Mouse (Mus musculus): ENCODE measurements at regions not wholly inside any gene's neighbourhood (a gene's known extent, or its start where the extent isn't known, plus 50 kb on each side); places are given as distances from the start of the nearest gene placed in this dataset.

GRCm38 (mm10) chr1:128535537-128536150 lies 56.4 kb downstream of the Cxcr4 start:
- Histone ChIP-seq H3K36me3 (ENCODE audit: control insufficient read depth, insufficient read depth) (no peaks in the 10 kb centered on the region), H3K27me3 (replicated peaks; ENCODE audit: control insufficient read depth, insufficient read depth, low read length) (no peaks in the 10 kb centered on the region), H3K9me3 (ENCODE audit: control insufficient read depth) (no peaks in the 10 kb centered on the region), H3K4me2 (replicated peaks; ENCODE audit: low read depth) (0 out of 2 replicates have a peak overlapping the region, but pooled peaks have one; percentile 10), H3K4me3 (ENCODE audit: low read depth, low read length) (no peak overlapping the region), H3K9ac (ENCODE audit: low read depth, low read length) (no peak overlapping the region), H3K27ac (ENCODE audit: low read depth, low read length) (no peak overlapping the region), H3K4me1 (replicated peaks; ENCODE audit: control insufficient read depth, insufficient read depth, low read length) (0 out of 2 replicates have a peak, but pooled peaks cover 3% of the 10 kb centered on the region)
- peak; percentile 64 for ATAC-seq
- 20% methylated on average over 10 of the region's 10 CpGs for WGBS
- TF ChIP-seq CTCF (IDR thresholded peaks at IDR 0.05; ENCODE audit: low read depth), result no peak

- 5% methylated on average over 4 of the region's 4 CpGs for WGBS
- H3K36me3 ChIP-seq (ENCODE audit: control insufficient read depth, insufficient read depth), result no peaks in the 10 kb centered on the region
- no peak overlapping the region for H3K9ac ChIP-seq (ENCODE audit: low read depth, low read length)
- no peak overlapping the region for H3K4me3 ChIP-seq (ENCODE audit: low read depth, low read length)
- 0 out of 2 replicates have a peak, but pooled peaks cover 3% of the 10 kb centered on the region for H3K4me1 ChIP-seq (replicated peaks; ENCODE audit: control insufficient read depth, insufficient read depth, low read length)
- H3K4me2 ChIP-seq (replicated peaks; ENCODE audit: low read depth), result no peak overlapping the region
- no peak overlapping the region for H3K27ac ChIP-seq (ENCODE audit: low read depth, low read length)
- no peaks in the 10 kb centered on the region for H3K9me3 ChIP-seq (ENCODE audit: control insufficient read depth)
- no peak for ATAC-seq
- no peak for TF ChIP-seq CTCF (IDR thresholded peaks at IDR 0.05; ENCODE audit: low read depth)
- H3K27me3 ChIP-seq (replicated peaks; ENCODE audit: control insufficient read depth, insufficient read depth, low read length), result no peaks in the 10 kb centered on the region
Measured at GRCm38 (mm10) chr1:128532632-128533031, 59.5 kb downstream of the Cxcr4 start.

GRCm38 (mm10) chr1:128529808-128530545 lies 62.1 kb downstream of the Cxcr4 start:
- no peak overlapping the region for H3K9ac ChIP-seq (ENCODE audit: low read depth, low read length)
- ATAC-seq, result no peak
- H3K4me2 ChIP-seq (replicated peaks; ENCODE audit: low read depth), result no peak overlapping the region

GRCm38 (mm10) chr1:128519234-128519633 lies 72.9 kb downstream of the Cxcr4 start:
- Histone ChIP-seq H3K36me3 (ENCODE audit: control insufficient read depth, insufficient read depth) (no peaks in the 10 kb centered on the region), H3K4me1 (replicated peaks; ENCODE audit: control insufficient read depth, insufficient read depth, low read length) (no peaks in the 10 kb centered on the region), H3K4me2 (replicated peaks; ENCODE audit: low read depth) (no peak overlapping the region), H3K9ac (ENCODE audit: low read depth, low read length) (no peak overlapping the region), H3K9me3 (ENCODE audit: control insufficient read depth) (no peaks in the 10 kb centered on the region), H3K4me3 (ENCODE audit: low read depth, low read length) (no peak overlapping the region), H3K27ac (ENCODE audit: low read depth, low read length) (no peak overlapping the region), H3K27me3 (replicated peaks; ENCODE audit: control insufficient read depth, insufficient read depth, low read length) (no peaks in the 10 kb centered on the region)
- no peak for ATAC-seq
- no peak for TF ChIP-seq CTCF (IDR thresholded peaks at IDR 0.05; ENCODE audit: low read depth)
- WGBS, result 91% methylated on average over 4 of the region's 4 CpGs

More at GRCm38 (mm10) chr1:128529808-128530545, 62.1 kb downstream of the Cxcr4 start:
- no peaks in the 10 kb centered on the region for H3K36me3 ChIP-seq (ENCODE audit: control insufficient read depth, insufficient read depth)
- H3K27ac ChIP-seq (ENCODE audit: low read depth, low read length), result no peak overlapping the region
- H3K27me3 ChIP-seq (replicated peaks; ENCODE audit: control insufficient read depth, insufficient read depth, low read length), result no peaks in the 10 kb centered on the region
- H3K4me1 ChIP-seq (replicated peaks; ENCODE audit: control insufficient read depth, insufficient read depth, low read length), result no peaks in the 10 kb centered on the region
- no peak for TF ChIP-seq CTCF (IDR thresholded peaks at IDR 0.05; ENCODE audit: low read depth)
- WGBS, result 78% methylated on average over 4 of the region's 4 CpGs
- no peaks in the 10 kb centered on the region for H3K9me3 ChIP-seq (ENCODE audit: control insufficient read depth)
- H3K4me3 ChIP-seq (ENCODE audit: low read depth, low read length), result no peak overlapping the region

GRCm38 (mm10) chr1:128518514-128518913 lies 73.6 kb downstream of the Cxcr4 start:
- Histone ChIP-seq H3K36me3 (ENCODE audit: control insufficient read depth, insufficient read depth) (no peaks in the 10 kb centered on the region), H3K4me2 (replicated peaks; ENCODE audit: low read depth) (no peak overlapping the region), H3K9me3 (ENCODE audit: control insufficient read depth) (no peaks in the 10 kb centered on the region), H3K27ac (ENCODE audit: low read depth, low read length) (no peak overlapping the region), H3K27me3 (replicated peaks; ENCODE audit: control insufficient read depth, insufficient read depth, low read length) (no peaks in the 10 kb centered on the region), H3K4me3 (ENCODE audit: low read depth, low read length) (no peak overlapping the region), H3K9ac (ENCODE audit: low read depth, low read length) (no peak overlapping the region), H3K4me1 (replicated peaks; ENCODE audit: control insufficient read depth, insufficient read depth, low read length) (no peaks in the 10 kb centered on the region)
- WGBS, result 88% methylated on average over 5 of the region's 5 CpGs
- ATAC-seq, result no peak
- TF ChIP-seq CTCF (IDR thresholded peaks at IDR 0.05; ENCODE audit: low read depth), result no peak

- Histone ChIP-seq H3K27me3 (replicated peaks; ENCODE audit: control insufficient read depth, insufficient read depth, low read length) (no peaks in the 10 kb centered on the region), H3K27ac (ENCODE audit: low read depth, low read length) (no peak overlapping the region), H3K4me2 (replicated peaks; ENCODE audit: low read depth) (no peak overlapping the region), H3K9ac (ENCODE audit: low read depth, low read length) (no peak overlapping the region), H3K9me3 (ENCODE audit: control insufficient read depth) (no peaks in the 10 kb centered on the region), H3K4me1 (replicated peaks; ENCODE audit: control insufficient read depth, insufficient read depth, low read length) (no peaks in the 10 kb centered on the region), H3K36me3 (ENCODE audit: control insufficient read depth, insufficient read depth) (no peaks in the 10 kb centered on the region), H3K4me3 (ENCODE audit: low read depth, low read length) (no peak overlapping the region)
- 84% methylated on average over 1 of the region's 1 CpGs for WGBS
- no peak for TF ChIP-seq CTCF (IDR thresholded peaks at IDR 0.05; ENCODE audit: low read depth)
- ATAC-seq, result no peak
Measured at GRCm38 (mm10) chr1:128517351-128517750, 74.7 kb downstream of the Cxcr4 start.

Data from intestine, postnatal 0 days (tissue).